Mouse (Mus musculus) right cerebral cortex, postnatal 25 days (tissue): ENCODE data around the gene Cadm3.
"Not testable (repeated sequence)": the region's sequence is repeated elsewhere in the genome, so short reads cannot be mapped to it uniquely, and the experiment has no call there.

ENCODE experiments used
- DNase-seq: peaks from one replicate; pipeline ENCODE4 v3.0.0; 2022

Gene Cadm3

GRCm38 (mm10) chr1:173321593-173322248, 45.8 kb downstream of the Cadm3 start:
- DNase-seq, result no peak

- DNase-seq, result no peak
Observed at GRCm38 (mm10) chr1:173317925-173318477, 49.5 kb downstream of the Cadm3 start.

- DNase-seq, result no peak
Observed at GRCm38 (mm10) chr1:173315725-173316124, 51.8 kb downstream of the Cadm3 start.

GRCm38 (mm10) chr1:173313535-173314050, 53.9 kb downstream of the Cadm3 start:
- DNase-seq, result not testable (repeated sequence)

GRCm38 (mm10) chr1:173302795-173303194, 64.7 kb downstream of the Cadm3 start:
- not testable (repeated sequence) for DNase-seq
